Mouse (Mus musculus): ENCODE results near the gene Zfp667.
"Not testable (repeated sequence)": the region's sequence is repeated elsewhere in the genome, so short reads cannot be mapped to it uniquely, and the experiment has no call there.

Zfp667 gene

DNA sequence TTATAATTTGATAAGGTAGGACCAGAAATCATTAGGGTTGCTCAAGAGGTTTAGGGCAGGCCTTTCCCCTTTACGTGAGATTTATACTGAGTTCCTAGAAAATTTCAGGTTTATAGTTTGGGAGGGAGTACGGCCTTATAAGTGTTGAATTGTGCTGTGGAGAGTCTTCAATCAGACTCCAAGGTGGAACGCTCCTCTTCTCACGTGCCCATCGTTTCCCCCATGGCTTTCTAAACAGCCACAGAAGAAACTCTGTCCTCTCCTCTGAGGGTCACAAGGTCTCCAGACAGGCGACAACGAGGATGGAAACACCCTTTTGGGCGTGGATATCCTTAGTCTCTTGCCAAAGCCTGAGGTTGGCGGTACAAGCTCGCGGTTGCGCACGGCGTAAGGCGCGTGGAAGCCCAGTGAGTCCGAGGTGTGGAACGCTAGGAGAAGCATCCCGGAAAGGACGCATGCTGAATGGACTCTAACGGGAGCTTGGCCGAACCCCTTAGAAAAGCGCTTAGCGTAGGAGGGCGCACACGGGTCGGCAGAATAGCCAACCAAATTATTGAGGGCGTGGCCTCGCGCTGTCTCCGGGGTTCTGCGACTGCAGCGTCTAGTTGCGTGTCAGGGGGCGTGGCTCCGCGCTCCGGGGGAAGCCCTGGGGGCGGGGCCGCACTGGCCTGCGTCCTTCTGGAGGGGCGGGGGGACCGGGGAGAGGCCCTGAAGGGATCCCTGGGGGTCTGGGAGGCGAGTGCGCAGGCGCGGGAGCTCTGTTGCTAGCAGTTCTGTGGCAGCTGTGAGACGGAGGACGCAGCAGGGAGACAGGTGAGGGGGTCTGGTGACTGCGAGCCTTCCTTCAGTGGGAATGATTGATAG is at the start of gene Zfp667:
TSS of gene Zfp667 (plus strand) at position 738 of the 864 bp plus-strand sequence.
- in situ Hi-C loops (cut with MboI, MseI) = loop anchor here (5.0 to 10.0 kb wide), 2 partner anchors 131 to 1011 kb away; partner anchors contain the start of gene Zfp787

GRCm38 (mm10) chr7:6239787-6240186 is 46.6 kb upstream of the Zfp667 start:
- in situ Hi-C loops (cut with MboI, MseI) = no loop called here

DNA sequence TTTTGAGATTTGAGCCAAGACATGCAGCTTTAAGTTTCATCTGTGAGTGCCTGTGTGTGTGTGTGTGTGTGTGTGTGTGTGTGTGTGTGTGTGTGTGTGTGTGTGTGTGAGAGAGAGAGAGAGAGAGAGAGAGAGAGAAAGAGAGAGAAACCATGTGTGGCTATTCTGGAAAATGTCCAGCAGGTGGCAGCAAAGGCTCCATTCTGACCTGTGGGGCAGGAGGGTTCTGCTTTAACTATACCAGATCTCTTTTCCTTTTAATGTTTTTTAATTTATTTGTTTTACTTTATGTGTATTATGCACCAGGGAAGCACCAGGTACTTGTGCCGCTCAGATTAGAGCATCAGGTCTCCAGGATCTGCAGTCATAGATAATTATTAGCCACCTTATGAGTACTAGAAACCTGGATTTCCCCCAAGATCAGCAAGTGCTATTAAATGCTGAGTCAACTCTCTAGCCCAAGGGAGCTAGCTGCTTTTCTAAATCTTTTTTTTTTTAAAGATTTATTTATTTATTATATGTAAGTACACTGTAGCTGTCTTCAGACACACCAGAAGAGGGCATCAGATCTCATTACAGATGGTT is 45.4 kb upstream of the Zfp667 start:
- in situ Hi-C loops (cut with MboI, MseI) = not testable (repeated sequence)

- in situ Hi-C loops (cut with MboI, MseI) = no loop called here
Measured at GRCm38 (mm10) chr7:6244361-6245292, 41.8 kb upstream of the Zfp667 start.

DNA sequence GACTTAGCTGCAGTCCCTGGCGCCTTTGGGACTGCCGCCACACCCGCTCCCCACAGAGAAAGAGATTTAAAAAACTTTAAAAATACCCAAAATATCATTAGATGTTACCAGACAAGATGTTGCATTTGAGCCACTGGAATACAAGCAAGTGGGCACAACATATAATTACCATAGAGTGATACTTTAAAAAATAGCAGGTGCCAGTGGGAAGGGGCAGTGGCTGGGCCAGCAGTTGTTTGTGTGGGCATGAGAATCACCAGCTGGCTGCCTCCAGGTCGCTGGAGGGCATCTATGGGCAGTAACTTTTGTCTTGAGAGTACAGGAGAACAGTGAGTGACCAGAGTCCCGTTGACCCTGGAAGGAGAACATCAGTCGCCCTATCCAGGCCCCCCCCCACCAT is 34.0 kb upstream of the Zfp667 start, which contains the start of gene Epp13:
TSS of gene Epp13 (plus strand) at position 301 of the 400 bp plus-strand sequence.
- in situ Hi-C loops (cut with MboI, MseI) = no loop called here

GRCm38 (mm10) chr7:6254451-6254850 is 31.9 kb upstream of the Zfp667 start:
- in situ Hi-C loops (cut with MboI, MseI) = no loop called here

GRCm38 (mm10) chr7:6257386-6257785 is 29.0 kb upstream of the Zfp667 start:
- in situ Hi-C loops (cut with MboI, MseI) = no loop called here

DNA sequence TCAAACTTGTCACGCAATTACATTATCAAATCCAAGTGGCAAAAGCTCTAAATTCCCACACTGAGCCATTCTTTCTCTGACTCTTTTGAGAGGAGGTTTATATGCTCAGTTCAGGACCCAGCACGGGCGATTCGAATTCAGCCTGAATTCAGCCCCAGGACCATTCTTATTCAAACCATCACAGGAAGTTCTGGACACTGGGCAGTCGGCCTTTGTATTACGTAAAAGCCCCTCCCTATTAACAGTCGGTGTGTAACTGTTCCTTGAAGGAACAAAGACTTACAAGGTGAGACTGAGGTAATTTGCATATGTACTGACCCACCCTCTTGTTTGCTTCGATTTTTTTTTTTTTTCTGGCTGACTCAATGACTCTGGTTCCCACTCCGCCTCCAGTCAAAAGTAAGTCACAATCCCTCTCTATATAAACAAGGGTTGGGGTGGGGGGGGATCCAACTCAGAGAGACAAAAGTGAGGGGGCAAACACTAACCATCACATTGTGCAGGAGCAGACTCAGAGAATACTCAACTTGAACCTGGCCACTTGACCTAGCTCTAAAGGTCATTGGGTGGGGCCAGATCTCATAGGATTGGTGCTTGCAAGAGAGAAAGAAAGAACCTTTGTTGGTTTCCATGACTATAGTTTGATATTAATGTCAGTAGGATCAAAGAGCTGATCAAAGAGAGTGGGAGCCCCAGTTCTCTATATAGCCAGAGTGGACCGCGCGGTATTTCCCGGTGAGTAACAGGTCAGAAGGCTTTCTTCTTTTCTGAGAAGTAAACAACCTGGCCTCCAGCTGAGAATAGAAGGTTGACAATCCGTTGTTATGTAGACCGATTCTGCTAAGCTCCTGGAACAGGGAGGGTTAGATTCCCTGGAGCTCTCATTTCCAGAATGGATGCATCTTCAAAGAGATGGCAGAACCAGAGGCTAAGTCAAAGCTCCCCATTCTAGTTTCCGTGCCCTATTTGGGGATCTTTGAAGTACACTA is 27.9 kb upstream of the Zfp667 start:
- in situ Hi-C loops (cut with MboI, MseI) = no loop called here

DNA sequence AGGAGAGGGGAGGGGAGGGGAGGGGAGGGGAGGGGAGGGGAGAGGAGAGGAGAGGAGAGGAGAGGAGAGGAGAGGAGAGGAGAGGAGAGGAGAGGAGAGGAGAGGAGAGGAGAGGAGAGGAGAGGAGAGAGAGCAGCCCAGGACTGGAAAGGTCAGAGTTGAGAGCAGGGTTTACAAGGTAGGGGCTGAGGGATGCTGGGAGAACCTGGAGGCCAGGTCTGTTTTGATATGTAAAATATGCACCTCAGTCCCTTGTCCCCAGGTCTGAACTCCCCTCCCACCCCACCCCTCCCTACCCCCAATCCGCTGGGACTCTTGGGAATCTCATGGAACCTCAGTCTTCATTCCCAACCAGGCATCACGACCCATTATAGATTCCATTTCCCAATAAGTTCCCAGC is 26.4 kb upstream of the Zfp667 start:
- in situ Hi-C loops (cut with MboI, MseI) = not testable (repeated sequence)

- in situ Hi-C loops (cut with MboI, MseI) = no loop called here
Measured at GRCm38 (mm10) chr7:6262120-6262519, 24.3 kb upstream of the Zfp667 start.

GRCm38 (mm10) chr7:6262984-6263383 is 23.4 kb upstream of the Zfp667 start:
- in situ Hi-C loops (cut with MboI, MseI) = no loop called here

- in situ Hi-C loops (cut with MboI, MseI) = no loop called here
Measured at GRCm38 (mm10) chr7:6265695-6266094, 20.7 kb upstream of the Zfp667 start.

GRCm38 (mm10) chr7:6277906-6278305 is 8.5 kb upstream of the Zfp667 start:
- in situ Hi-C loops (cut with MboI, MseI) = no loop called here

- in situ Hi-C loops (cut with MboI, MseI) = loop anchor here (10.0 kb wide), 1 partner anchor 128 kb away; the partner anchor contains the start of gene Zfp787
Measured at GRCm38 (mm10) chr7:6282749-6283148, 3.6 kb upstream of the Zfp667 start.

GRCm38 (mm10) chr7:6283451-6284075 is 2.8 kb upstream of the Zfp667 start:
- in situ Hi-C loops (cut with MboI, MseI) = loop anchor here (10.0 kb wide), 1 partner anchor 129 kb away; the partner anchor contains the start of gene Zfp787

DNA sequence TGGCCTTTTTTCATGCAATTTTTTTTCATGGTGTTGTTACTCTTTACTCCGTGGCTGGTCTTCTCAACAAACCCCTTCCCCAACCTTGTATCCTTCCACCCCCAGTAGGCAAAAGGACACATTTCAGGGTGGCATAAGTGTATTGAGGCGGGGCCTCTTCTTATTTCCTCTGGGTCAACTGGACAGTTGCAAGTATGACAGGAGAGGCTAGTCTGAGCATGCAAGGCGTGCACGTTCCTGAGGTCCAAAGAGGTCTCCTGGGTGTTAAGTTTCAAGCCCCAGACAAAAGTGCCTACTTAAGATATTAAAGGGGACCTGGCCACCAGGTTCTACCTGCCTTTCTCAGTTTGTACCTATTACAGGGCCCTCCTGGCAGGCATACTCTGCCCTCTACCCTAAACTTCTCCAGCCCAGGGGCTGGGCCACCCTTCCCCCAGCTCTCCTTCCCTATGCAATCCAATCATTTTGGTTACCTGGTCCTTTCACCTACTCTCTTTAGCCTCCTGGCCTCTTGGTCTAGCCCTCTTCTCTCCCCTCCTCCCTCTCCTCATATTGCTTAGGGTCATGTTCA is 1.9 kb upstream of the Zfp667 start:
- in situ Hi-C loops (cut with MboI, MseI) = loop anchor here (5.0 to 10.0 kb wide), 2 partner anchors 130 to 1013 kb away; partner anchors contain the start of gene Zfp787

DNA sequence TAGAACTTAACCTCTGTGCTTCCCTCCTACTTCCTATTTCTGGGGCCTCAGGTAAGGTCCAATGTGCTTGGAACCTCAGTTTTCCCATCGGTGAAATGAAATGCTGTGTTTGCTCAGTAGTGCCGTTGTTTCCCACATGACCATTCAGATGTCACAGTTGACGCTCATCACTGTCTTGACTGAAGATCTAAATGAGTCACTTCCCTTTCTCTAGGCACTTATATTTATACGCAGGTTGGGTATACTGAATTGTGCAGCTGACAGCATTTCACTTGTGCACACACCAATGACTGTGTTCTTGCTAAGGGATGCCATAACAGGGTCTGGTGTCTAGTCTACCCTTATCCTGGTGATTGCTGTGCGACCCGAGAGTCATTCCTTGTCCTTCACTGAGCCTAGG is 1.0 kb upstream of the Zfp667 start:
- in situ Hi-C loops (cut with MboI, MseI) = loop anchor here (5.0 to 10.0 kb wide), 2 partner anchors 131 to 1012 kb away; partner anchors contain the start of gene Zfp787

DNA sequence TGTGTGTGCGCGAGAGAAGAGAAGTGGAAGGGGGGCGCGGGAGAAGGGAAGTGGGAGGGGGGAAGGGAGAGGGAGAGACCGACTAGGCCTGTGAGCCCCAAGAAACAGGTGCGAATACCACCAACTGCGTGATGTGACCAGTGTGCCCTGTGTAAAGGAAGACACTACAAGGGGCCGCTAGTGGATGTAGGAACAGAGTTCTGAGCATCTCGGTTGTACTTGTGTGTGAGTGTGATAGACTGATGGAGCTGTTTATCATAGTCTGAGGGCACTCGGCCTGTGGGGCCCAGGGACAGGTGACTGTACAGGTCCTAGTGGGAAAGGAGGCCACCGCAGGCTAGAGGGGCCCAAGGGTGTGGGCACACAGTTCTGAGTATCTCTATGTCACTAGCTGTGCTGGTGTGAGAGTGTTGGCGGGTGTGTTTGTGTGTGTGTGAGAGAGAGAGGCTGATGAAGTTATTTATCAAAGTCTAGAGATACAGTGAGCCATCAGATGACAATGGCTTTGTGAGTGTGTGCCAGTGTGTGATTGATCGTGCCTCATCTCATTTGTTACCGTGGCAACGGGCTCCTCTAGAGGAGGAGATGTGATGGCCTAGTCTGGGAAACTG is 647 bp downstream of the Zfp667 start:
- in situ Hi-C loops (cut with MboI, MseI) = loop anchor here (5.0 to 10.0 kb wide), 2 partner anchors 132 to 1010 kb away; partner anchors contain the start of gene Zfp787

DNA sequence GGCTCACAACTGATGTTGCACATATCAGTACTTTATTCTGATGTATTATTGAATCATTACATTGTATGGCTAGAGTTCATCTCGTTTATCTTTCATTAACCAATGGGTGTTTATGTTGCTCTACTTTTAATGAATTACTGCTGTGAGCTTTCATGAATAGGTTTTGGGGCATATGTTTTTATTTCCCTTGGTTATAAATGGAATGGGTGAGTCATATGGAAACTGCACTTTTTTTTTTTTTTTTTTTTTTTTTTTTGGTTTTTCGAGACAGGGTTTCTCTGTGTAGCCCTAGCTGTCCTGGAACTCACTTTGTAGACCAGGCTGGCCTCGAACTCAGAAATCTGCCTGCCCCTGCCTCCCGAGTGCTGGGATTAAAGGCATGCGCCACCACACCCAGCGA is 4.7 kb downstream of the Zfp667 start:
- in situ Hi-C loops (cut with MboI, MseI) = not testable (repeated sequence)

Data from T-helper 1 cell (primary cell).